Mouse (Mus musculus) stomach, postnatal 0 days (tissue): ENCODE results near the gene Syt3. TPM values are rescaled to one million over a fixed set of nuclear protein-coding genes. Genes with fewer than 3 reads are reported as not detected.

Experiments
- ATAC-seq: fragments of 200-750 bp; cut with Nextera tagmentation; 2 replicates; pipeline ENCODE4 v1.8.0; 2017; ENCODE audit not compliant: low FRiP score, low TSS enrichment
- DNase-seq: peaks from one replicate; pipeline ENCODE4 v3.0.0-alpha.2; 2016; ENCODE audit warnings: low spot score
- H3K27ac ChIP-seq: fragments of 300-500 bp; sonication (generic); replicated peaks from 2 replicates; pipeline ENCODE4 v1.5.1; 2014; ENCODE audit warnings: mild to moderate bottlenecking, control low read depth
- H3K27me3 ChIP-seq: fragments of 300-500 bp; sonication (generic); 2 replicates; pipeline ENCODE4 v1.6.1; 2014; ENCODE audit warnings: low read length; ENCODE audit not compliant: control insufficient read depth, insufficient read depth
- H3K36me3 ChIP-seq: fragments of 300-500 bp; sonication (generic); 2 replicates; pipeline ENCODE4 v1.6.1; 2014; ENCODE audit warnings: low read length, mixed read lengths; ENCODE audit not compliant: control insufficient read depth, insufficient read depth
- H3K4me1 ChIP-seq: fragments of 300-500 bp; sonication (generic); replicated peaks from 2 replicates; pipeline ENCODE4 v1.6.1; 2014; ENCODE audit warnings: antibody characterized with exemption; ENCODE audit not compliant: control insufficient read depth, insufficient read depth
- H3K4me2 ChIP-seq: fragments of 300-500 bp; sonication (generic); replicated peaks from 2 replicates; pipeline ENCODE4 v1.6.1; 2014; ENCODE audit warnings: low read depth, mild to moderate bottlenecking, control low read depth, moderate library complexity
- H3K4me3 ChIP-seq: fragments of 300-500 bp; sonication (generic); 2 replicates; pipeline ENCODE4 v1.5.1; 2014; ENCODE audit warnings: low read depth, low read length, control low read depth
- H3K9ac ChIP-seq: fragments of 300-500 bp; sonication (generic); 2 replicates; pipeline ENCODE4 v1.6.1; 2014; ENCODE audit warnings: mild to moderate bottlenecking, low read length, control low read depth, mixed read lengths
- H3K9me3 ChIP-seq: fragments of 300-500 bp; sonication (generic); 2 replicates; pipeline ENCODE4 v1.6.1; 2016; ENCODE audit warnings: low read length; ENCODE audit not compliant: control insufficient read depth
- CTCF ChIP-seq: IDR thresholded peaks from 2 replicates; pipeline ENCODE4 v1.5.1; 2016; ENCODE audit warnings: antibody characterized with exemption, low read depth, mild to moderate bottlenecking, moderate library complexity
- EP300 ChIP-seq: optimal IDR thresholded peaks from 2 replicates; pipeline ENCODE3; 2016; ENCODE audit warnings: antibody characterized with exemption
- WGBS: fragments of 180-500 bp; shearing (Covaris S2); extraction: QIAGEN DNeasy Blood & Tissue Kit; methylation state at CpG from one replicate; pipeline ENCODE4 v1.1.7; 2014; 5-methylcytosine and 5-hydroxymethylcytosine counted together
- polyA plus RNA-seq: library from polyadenylated mRNA; unstranded; fragments of >200 nt; fragmentation: Nextera tagmentation; extraction: Ambion mirVana; gene quantifications from 2 replicates; pipeline ENCODE4 v1.2.1, GENCODE M21; 2015

Syt3 gene
- polyA plus RNA-seq, 1 experiment from 2014 or later, result 1.2 TPM

DNA sequence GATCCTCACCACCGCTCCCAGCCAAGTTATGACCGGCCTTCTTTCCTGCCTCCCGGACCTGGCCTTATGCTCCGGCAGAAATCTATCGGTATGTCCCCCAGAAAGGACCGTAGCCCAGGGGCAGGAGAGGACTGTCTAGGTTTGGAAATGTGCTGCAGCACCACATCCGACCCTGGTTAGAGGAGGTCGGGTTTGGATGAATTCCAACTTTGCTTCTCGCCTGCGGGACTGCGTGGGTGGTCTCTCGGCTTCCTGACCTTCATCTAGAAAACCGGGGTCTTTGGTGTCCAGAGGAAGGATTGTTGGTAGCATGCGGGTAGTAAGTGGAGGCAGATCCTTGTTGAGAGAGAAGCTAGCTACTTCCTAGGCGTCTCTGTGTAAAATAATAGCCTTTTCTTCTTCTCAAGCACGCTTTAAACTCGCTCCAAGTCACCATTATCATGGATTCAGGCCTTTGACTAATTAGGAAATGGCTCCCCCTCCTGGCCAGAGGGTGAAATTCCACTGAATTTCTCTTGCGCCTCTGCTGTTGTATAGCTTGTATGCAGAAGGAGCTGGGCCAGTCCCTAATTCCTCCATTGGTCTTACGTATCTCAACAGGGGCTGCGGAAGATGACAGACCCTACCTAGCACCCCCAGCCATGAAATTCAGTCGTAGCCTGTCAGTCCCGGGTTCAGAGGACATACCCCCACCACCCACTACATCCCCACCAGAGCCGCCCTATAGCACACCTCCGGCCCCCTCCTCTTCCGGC lies 32.8 kb upstream of the Syt3 start:
- DNase-seq (peak; percentile 80), ATAC-seq (peak; percentile 55; the same call in 1 of the 2 replicates)
- 4% methylated on average over 25 of the region's 25 CpGs for WGBS

DNA sequence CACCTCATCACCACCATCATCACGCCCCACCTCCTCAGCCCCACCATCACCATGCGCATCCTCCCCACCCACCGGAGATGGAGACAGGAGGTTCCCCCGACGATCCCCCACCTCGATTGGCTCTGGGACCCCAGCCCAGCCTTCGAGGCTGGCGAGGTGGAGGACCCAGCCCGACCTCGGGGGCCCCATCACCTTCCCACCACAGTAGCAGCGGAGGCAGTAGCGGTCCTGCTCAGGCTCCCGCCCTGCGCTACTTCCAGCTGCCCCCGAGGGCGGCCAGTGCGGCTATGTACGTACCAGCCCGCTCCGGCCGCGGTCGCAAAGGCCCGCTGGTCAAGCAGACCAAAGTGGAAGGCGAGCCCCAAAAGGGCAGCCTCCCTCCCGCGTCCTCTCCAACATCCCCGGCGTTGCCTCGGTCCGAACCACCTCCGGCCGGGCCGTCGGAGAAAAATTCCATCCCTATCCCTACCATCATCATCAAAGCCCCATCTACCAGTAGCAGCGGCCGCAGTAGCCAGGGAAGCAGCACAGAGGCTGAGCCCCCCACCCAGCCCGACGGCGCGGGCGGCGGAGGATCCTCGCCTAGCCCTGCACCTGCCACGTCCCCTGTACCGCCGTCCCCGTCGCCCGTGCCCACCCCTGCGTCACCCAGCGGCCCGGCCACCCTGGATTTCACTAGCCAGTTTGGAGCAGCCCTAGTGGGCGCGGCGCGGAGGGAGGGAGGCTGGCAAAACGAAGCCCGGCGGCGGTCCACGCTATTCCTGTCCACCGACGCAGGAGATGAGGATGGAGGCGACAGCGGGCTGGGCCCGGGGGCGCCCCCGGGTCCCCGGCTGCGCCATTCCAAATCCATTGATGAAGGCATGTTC lies 31.8 kb upstream of the Syt3 start:
- no peaks in the 10 kb centered on the region for H3K4me1 ChIP-seq
- no peak for DNase-seq
- no peak overlapping the region for H3K4me3 ChIP-seq
- H3K9me3 ChIP-seq, result no peaks in the 10 kb centered on the region
- no peak overlapping the region for H3K9ac ChIP-seq
- no peaks in the 10 kb centered on the region for H3K36me3 ChIP-seq
- 7% methylated on average over 67 of the region's 71 CpGs for WGBS
- peaks cover 30% of the 10 kb centered on the region for H3K27me3 ChIP-seq
- no peak for ATAC-seq
- H3K27ac ChIP-seq, result no peak overlapping the region
- no peak overlapping the region for H3K4me2 ChIP-seq
- no peak for TF ChIP-seq CTCF
- TF ChIP-seq EP300, result no peak

More for the DNA sequence above, 32.8 kb upstream of the Syt3 start:
- Histone ChIP-seq H3K9me3 (no peaks in the 10 kb centered on the region), H3K4me3 (peak overlapping the region; percentile 23), H3K4me1 (no peaks in the 10 kb centered on the region), H3K27me3 (peaks cover 30% of the 10 kb centered on the region), H3K9ac (peak overlapping the region; percentile 38; the same call in 1 of the 2 replicates), H3K4me2 (peak overlapping the region; percentile 50), H3K36me3 (no peaks in the 10 kb centered on the region), H3K27ac (no peak overlapping the region)
- TF ChIP-seq CTCF (peak; percentile 94), EP300 (no peak)

- no peak overlapping the region for H3K27ac ChIP-seq
- H3K36me3 ChIP-seq, result no peaks in the 10 kb centered on the region
- no peak overlapping the region for H3K4me2 ChIP-seq
- peaks cover 34% of the 10 kb centered on the region for H3K27me3 ChIP-seq
- H3K9ac ChIP-seq, result no peak overlapping the region
- no peak overlapping the region for H3K4me3 ChIP-seq
- DNase-seq (no peak), ATAC-seq (no peak; the same call in 1 of the 2 replicates)
- H3K9me3 ChIP-seq, result no peaks in the 10 kb centered on the region
- WGBS, result 3% methylated on average over 57 of the region's 71 CpGs
- TF ChIP-seq EP300, result no peak
- no peaks in the 10 kb centered on the region for H3K4me1 ChIP-seq
Observed at GRCm38 (mm10) chr7:44352750-44353600, 30.9 kb upstream of the Syt3 start.

GRCm38 (mm10) chr7:44353601-44354340 lies 30.1 kb upstream of the Syt3 start:
- H3K27ac ChIP-seq, result no peak overlapping the region
- H3K27me3 ChIP-seq, result peaks cover 34% of the 10 kb centered on the region
- H3K4me1 ChIP-seq, result no peaks in the 10 kb centered on the region
- WGBS, result 3% methylated on average over 33 of the region's 35 CpGs
- H3K4me2 ChIP-seq, result no peak overlapping the region
- H3K4me3 ChIP-seq, result no peak overlapping the region
- no peaks in the 10 kb centered on the region for H3K9me3 ChIP-seq
- no peak overlapping the region for H3K9ac ChIP-seq
- TF ChIP-seq CTCF, result no peak
- no peak for TF ChIP-seq EP300
- H3K36me3 ChIP-seq, result no peaks in the 10 kb centered on the region
- peak; percentile 70 for DNase-seq
- 0 out of 2 replicates have a peak, but pooled peaks have one; percentile 31 for ATAC-seq

- TF ChIP-seq EP300 (no peak), CTCF (no peak)
- H3K4me1 ChIP-seq, result no peaks in the 10 kb centered on the region
- 70% methylated on average over 6 of the region's 6 CpGs for WGBS
- H3K9me3 ChIP-seq, result no peaks in the 10 kb centered on the region
- no peak overlapping the region for H3K27ac ChIP-seq
- no peak overlapping the region for H3K4me2 ChIP-seq
- no peak overlapping the region for H3K9ac ChIP-seq
- no peak overlapping the region for H3K4me3 ChIP-seq
- H3K27me3 ChIP-seq, result peaks cover 34% of the 10 kb centered on the region
- no peak for ATAC-seq
- no peaks in the 10 kb centered on the region for H3K36me3 ChIP-seq
- no peak for DNase-seq
Observed at GRCm38 (mm10) chr7:44355411-44355810, 28.5 kb upstream of the Syt3 start.
